Mouse (Mus musculus) hindbrain, embryonic 14.5 days (tissue): ENCODE data around the gene Pdzd3. TPM values are rescaled to one million over a fixed set of nuclear protein-coding genes. Genes with fewer than 3 reads are reported as not detected.

Experiments used
- polyA plus RNA-seq: library from polyadenylated mRNA; unstranded; fragments of >200 nt; fragmentation: Nextera tagmentation; extraction: Ambion mirVana; gene quantifications from 2 replicates; pipeline ENCODE4 v1.2.1, GENCODE M21; 2014

Gene Pdzd3
- polyA plus RNA-seq, 1 experiment from 2014 or later = 1.1 TPM

Other genes with a start within 250 kb of the Pdzd3 start
- 6.2 and 9.6 TPM in 2 replicates for gene Thy1, start 208.1 kb downstream of the Pdzd3 start, polyA plus RNA-seq
- gene Usp2, start 184.4 kb downstream of the Pdzd3 start, polyA plus RNA-seq = 8.4 and 11.6 TPM in 2 replicates
- gene Mfrp, start 149.7 kb downstream of the Pdzd3 start, polyA plus RNA-seq = 0.31 and 0.41 TPM in 2 replicates
- 7.0 and 8.0 TPM in 2 replicates for gene C1qtnf5, start 144.2 kb downstream of the Pdzd3 start, polyA plus RNA-seq
- 0.35 TPM in 1 of 2 replicates, not detected in the other for gene Gm49380, start 138.0 kb downstream of the Pdzd3 start, polyA plus RNA-seq
- 30.6 and 32.7 TPM in 2 replicates for gene Rnf26, start 138.0 kb downstream of the Pdzd3 start, polyA plus RNA-seq
- 12.6 and 13.6 TPM in 2 replicates for gene Mcam, start 117.0 kb downstream of the Pdzd3 start, polyA plus RNA-seq
- 22.4 and 22.9 TPM in 2 replicates for gene Cbl, start 17.4 kb downstream of the Pdzd3 start, polyA plus RNA-seq
- not detected in 2 replicates for gene Ccdc153, start 10.8 kb downstream of the Pdzd3 start, polyA plus RNA-seq
- gene Nlrx1, start 17.1 kb upstream of the Pdzd3 start, polyA plus RNA-seq = 4.4 and 5.1 TPM in 2 replicates
- gene Abcg4, start 37.1 kb upstream of the Pdzd3 start, polyA plus RNA-seq = 21.7 and 24.4 TPM in 2 replicates
- gene Hinfp, start 54.2 kb upstream of the Pdzd3 start, polyA plus RNA-seq = 17.4 and 17.9 TPM in 2 replicates
- 24.0 and 25.6 TPM in 2 replicates for gene C2cd2l, start 68.8 kb upstream of the Pdzd3 start, polyA plus RNA-seq
- gene Dpagt1, start 74.5 kb upstream of the Pdzd3 start, polyA plus RNA-seq = 34.6 and 36.1 TPM in 2 replicates
- 102 and 107 TPM in 2 replicates for gene H2afx, start 83.2 kb upstream of the Pdzd3 start, polyA plus RNA-seq
- gene Hmbs, start 92.8 kb upstream of the Pdzd3 start, polyA plus RNA-seq = 60.8 and 62.2 TPM in 2 replicates
- 34.8 and 42.4 TPM in 2 replicates for gene Vps11, start 110.2 kb upstream of the Pdzd3 start, polyA plus RNA-seq
- gene Hyou1, start 128.0 kb upstream of the Pdzd3 start, polyA plus RNA-seq = 25.0 and 27.8 TPM in 2 replicates
- gene Slc37a4, start 145.4 kb upstream of the Pdzd3 start, polyA plus RNA-seq = 65.2 and 65.8 TPM in 2 replicates
- 1,177 and 1,438 TPM in 2 replicates for gene Rps25, start 155.7 kb upstream of the Pdzd3 start, polyA plus RNA-seq
- 289 and 299 TPM in 2 replicates for gene Trappc4, start 156.1 kb upstream of the Pdzd3 start, polyA plus RNA-seq
- 23.3 and 28.2 TPM in 2 replicates for gene Ccdc84, start 167.1 kb upstream of the Pdzd3 start, polyA plus RNA-seq
- not detected in 2 replicates for gene Foxr1, start 189.7 kb upstream of the Pdzd3 start, polyA plus RNA-seq
- not detected in 2 replicates for gene Upk2, start 203.5 kb upstream of the Pdzd3 start, polyA plus RNA-seq
- gene Bcl9l, start 231.4 kb upstream of the Pdzd3 start, polyA plus RNA-seq = 11.6 and 13.5 TPM in 2 replicates